Mouse (Mus musculus) mature B cell (primary cell): ENCODE measurements around the gene Slc10a4.
"Not testable (repeated sequence)": the region's sequence is repeated elsewhere in the genome, so short reads cannot be mapped to it uniquely, and the experiment has no call there.

Experiments
- in situ Hi-C: fragments of 300-500 bp; cut with MboI; formaldehyde crosslinking; loops from 2 replicates; pipeline ENCODE4 v1.14.3; 2019

Slc10a4 gene

DNA sequence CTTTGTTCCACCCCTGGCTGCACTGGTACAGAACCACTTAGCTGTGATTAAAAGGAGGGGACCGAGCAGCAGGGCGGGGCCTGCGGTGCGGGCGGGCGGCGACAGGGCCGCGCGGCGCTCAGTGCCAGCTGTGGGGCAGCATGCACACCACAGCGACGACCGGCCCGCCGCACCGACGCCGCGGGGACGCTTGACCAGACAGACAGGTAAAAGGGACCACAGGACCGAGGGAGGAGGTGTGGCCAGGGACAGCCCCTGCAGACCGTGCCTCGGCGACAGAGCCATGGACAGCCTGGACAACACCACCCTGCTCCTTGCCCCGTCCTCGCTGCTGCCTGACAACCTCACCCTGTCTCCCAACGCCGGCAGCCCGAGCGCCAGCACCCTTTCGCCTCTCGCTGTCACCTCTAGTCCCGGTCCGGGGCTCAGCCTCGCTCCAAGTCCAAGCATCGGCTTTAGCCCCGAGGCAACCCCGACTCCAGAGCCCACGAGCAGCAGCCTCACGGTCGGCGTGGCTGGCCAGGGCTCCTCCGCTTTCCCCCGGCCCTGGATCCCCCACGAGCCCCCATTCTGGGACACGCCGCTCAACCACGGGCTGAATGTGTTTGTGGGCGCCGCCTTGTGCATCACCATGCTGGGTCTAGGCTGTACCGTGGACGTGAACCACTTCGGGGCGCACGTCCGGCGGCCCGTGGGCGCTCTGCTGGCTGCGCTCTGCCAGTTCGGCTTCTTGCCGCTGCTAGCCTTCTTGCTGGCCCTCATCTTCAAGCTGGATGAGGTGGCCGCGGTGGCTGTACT, at the start of gene Slc10a4:
Slc10a4 (plus strand) TSS at position 100 of the 798 bp plus-strand sequence.
- in situ Hi-C loops: no loop called here

GRCm38 (mm10) chr5:72957281-72957680, 49.4 kb upstream of the Slc10a4 start:
- in situ Hi-C loops: no loop called here

GRCm38 (mm10) chr5:72960096-72960495, 46.6 kb upstream of the Slc10a4 start:
- in situ Hi-C loops: no loop called here

GRCm38 (mm10) chr5:72965706-72966105, 41.0 kb upstream of the Slc10a4 start:
- in situ Hi-C loops: no loop called here

DNA sequence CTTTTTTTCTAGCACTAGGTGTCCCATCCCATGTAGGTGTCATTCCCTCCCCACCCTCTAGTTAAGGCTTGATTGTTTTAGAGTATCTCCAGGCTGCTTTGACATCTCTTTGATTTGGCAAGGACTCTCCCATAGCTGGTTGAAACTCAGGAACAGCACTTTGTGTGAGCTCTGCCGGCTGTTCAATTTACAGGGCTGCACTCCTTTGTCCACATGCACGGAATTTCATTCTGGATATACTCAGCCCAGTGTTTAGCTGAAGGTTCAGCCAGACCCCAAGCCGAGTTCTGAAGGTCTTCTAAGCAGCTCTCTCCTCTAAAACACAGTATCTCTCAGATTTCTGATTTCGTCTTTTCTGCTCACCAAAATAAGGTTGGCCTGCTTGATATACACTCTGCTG, 34.2 kb upstream of the Slc10a4 start:
- in situ Hi-C loops: no loop called here

DNA sequence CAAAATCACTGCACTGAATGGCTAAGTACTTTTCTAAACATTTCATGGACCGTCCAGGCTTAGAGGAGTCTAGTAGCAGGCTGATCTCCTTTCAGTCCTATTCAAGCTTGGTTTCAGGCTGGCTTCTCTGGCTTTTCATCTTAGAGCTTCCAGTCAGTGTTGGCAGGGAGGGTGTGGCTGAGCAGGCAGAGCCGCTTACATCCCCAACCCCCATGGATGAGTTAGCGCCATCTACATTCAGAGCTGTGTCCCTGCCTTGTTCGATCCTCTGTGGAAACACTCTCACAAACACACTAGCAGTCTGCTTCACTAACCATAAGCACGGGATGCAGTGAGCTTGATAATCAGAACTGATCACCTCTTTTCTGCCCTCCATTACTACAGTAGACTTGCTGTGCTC, 33.7 kb upstream of the Slc10a4 start:
- in situ Hi-C loops: no loop called here

- in situ Hi-C loops: no loop called here
These were observed 32.1 kb upstream of the Slc10a4 start, which contains the start of gene Gm10135 for GRCm38 (mm10) chr5:72974602-72975001. Gene Gm10135, minus strand, starts transcription at chr5:72974702.

DNA sequence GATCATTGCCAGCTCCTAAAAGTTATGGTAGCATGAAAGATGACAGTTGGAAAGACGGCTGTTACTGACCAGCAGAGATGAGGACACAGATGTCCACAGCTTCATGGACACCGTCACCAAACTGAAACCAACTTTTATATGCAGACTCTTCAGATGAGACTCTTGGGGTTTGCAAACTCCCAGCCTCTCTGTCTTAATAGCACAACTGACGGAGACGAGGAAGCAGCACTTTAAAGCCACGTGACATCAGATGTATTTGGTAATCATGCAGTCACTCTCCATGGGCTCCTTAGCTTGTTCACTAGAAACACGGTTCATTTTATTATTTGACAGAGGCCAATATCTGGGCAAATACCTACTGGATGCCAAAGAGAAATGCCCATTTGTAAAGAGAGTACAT, 30.7 kb upstream of the Slc10a4 start:
- in situ Hi-C loops: no loop called here

GRCm38 (mm10) chr5:72976539-72976938, 30.1 kb upstream of the Slc10a4 start:
- in situ Hi-C loops: no loop called here

GRCm38 (mm10) chr5:72984091-72984490, 22.6 kb upstream of the Slc10a4 start:
- in situ Hi-C loops: loop anchor here (10.0 kb wide), 1 partner anchor 401 kb away; no protein-coding TSS in a partner anchor

- in situ Hi-C loops: loop anchor here (10.0 kb wide), 1 partner anchor 397 kb away; no protein-coding TSS in a partner anchor
These were observed 18.9 kb upstream of the Slc10a4 start for GRCm38 (mm10) chr5:72987786-72988185.

GRCm38 (mm10) chr5:72989756-72990155, 16.9 kb upstream of the Slc10a4 start:
- in situ Hi-C loops: loop anchor here (10.0 kb wide), 1 partner anchor 395 kb away; no protein-coding TSS in a partner anchor

DNA sequence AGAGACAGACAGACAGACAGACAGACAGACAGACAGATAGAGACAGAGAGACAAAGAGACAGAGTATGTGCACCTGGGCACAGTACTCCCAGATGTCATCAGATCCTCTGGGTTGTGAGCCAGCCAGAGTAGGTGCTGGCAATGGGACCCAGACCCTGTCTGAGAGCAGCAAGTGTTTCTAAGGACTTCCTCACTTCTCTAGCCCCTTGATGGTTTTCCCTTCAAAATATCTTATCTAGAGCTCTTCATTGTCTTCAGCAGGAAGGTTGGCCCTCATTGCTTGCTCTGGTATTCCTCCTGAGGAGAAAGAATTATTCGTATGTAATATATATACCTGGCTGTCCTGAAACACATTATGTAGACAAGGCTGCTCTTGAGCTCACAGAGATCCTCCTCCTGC, 14.2 kb upstream of the Slc10a4 start:
- in situ Hi-C loops: no loop called here

GRCm38 (mm10) chr5:72994424-72994823, 12.3 kb upstream of the Slc10a4 start:
- in situ Hi-C loops: no loop called here

GRCm38 (mm10) chr5:72994928-72995327, 11.8 kb upstream of the Slc10a4 start:
- in situ Hi-C loops: no loop called here

- in situ Hi-C loops: no loop called here
These were observed 11.3 kb upstream of the Slc10a4 start for GRCm38 (mm10) chr5:72995379-72995778.

DNA sequence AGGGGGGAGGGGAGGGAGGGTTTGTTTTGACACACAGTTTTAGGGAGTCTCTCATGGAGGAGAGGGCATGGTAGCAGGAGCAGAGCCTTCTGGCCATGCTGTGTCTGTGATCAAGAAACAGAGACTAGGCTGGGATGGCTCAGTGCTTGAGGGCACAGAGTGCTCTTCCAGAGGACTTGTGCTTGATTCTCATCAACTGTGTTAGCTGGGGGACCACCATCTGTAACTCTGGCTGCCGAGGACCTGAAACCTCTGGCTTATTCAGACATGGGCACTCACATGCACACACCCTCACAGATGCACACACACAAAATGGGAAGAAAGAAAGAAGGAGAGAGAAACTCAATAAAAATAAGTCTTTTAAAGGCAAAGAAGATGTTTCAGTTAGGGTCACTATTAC, 8.1 kb upstream of the Slc10a4 start:
- in situ Hi-C loops: not testable (repeated sequence)

- in situ Hi-C loops: no loop called here
These were observed 2.6 kb upstream of the Slc10a4 start for GRCm38 (mm10) chr5:73004046-73004445.

DNA sequence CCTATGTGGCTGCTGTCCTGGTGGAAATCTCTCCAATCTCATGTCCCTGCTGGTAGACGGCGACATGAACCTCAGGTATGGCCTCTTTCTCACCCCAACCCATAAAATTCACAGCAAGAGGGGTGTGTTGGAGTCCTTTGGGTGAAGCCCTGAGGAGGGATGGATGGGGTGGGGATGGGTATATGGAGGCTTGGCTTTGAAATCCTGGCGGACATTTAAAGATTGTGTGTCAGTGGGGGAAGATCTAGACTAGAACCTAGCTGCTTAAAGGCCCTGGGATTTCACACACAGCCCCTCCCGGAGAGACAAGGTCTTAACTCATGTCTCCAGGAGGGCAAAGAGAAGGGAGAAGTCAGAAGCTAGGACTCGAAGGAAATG, 888 bp downstream of the Slc10a4 start:
- in situ Hi-C loops: no loop called here

- in situ Hi-C loops: not testable (repeated sequence)
These were observed 1.5 kb downstream of the Slc10a4 start for GRCm38 (mm10) chr5:73008230-73008629.

DNA sequence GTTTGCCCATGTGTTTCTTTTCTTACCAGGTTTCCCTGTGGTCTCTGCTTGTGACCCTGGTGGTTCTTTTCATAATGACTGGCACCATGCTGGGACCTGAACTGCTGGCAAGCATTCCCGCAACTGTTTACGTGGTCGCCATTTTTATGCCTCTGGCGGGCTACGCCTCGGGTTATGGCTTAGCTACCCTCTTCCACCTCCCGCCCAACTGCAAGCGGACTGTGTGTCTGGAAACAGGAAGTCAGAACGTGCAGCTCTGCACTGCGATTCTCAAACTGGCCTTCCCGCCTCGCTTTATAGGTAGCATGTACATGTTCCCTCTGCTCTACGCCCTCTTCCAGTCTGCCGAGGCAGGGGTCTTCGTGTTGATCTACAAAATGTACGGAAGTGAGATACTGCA, 5.1 kb downstream of the Slc10a4 start:
- in situ Hi-C loops: not testable (repeated sequence)

DNA sequence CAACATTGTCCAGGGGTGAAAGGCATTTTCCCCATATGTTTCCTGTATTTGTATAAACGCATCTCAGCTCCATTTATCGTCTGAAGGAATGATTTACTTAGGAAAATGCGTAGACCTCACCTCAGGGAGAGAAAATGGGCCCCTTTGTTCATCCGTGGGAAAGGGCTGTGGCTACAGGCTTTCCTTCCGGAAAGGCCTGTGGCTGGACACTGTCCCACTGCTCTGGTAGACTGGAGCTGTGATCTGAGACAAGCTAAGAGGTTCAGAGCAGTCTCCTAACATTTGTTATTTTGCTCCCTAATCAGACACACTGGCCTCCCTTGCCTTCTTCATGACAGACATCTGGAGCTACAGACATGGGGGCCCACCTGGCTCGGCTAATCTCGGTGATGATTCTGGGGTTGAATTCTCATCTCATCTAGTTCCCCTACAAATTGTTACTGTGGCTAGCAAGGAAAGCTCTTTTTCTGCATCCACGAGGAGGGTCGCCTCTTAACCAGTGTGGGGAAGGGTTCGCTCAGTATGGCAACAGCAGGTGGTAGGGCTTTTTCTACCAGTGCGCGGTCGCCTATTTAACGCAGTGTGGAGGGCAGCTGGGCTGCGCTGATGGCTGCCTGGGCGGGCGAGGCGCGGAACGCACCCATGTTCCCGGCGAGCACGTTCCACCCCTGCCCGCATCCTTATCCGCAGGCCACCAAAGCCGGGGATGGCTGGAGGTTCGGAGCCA, 6.4 kb downstream of the Slc10a4 start:
- in situ Hi-C loops: not testable (repeated sequence)
